Mouse (Mus musculus): ENCODE data around the gene Cfap73.

DNA sequence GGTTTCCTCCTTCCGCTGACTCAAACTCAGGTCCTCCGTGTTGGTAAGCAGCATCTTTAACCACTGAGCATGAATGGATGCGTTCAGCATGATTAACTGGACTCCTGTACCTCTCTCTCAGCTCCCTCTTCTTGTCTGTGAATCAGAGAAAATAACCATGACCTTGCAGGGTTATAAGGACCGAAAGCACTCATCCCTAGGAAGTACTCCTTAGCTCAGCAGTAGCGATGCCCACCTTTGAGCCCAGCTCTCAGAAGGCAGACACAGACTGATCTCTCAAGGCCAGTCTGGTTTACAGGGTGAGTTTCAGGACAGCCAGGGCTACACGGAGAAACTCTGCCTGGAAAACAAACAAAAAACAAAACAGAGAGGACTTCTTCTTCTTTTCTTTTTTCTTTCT, 39.5 kb downstream of the Cfap73 start:
- no peak for TF ChIP-seq POLR2A (IDR thresholded peaks at IDR 0.05; ENCODE audit: borderline replicate concordance, insufficient read depth, low read length)
- no peak for TF ChIP-seq CTCF (IDR thresholded peaks at IDR 0.05; ENCODE audit: borderline replicate concordance, insufficient read depth, low read depth, low read length)

Measured in cerebellum, adult 2 months (tissue).